Mouse (Mus musculus): ENCODE results near the gene Nek7. TPM values are rescaled to one million over a fixed set of nuclear protein-coding genes. Genes with fewer than 3 reads are reported as not detected.

Nek7 gene
- polyA plus RNA-seq, 1 experiment from 2014 or later, result 21.8 TPM

- Histone ChIP-seq H3K27ac (no peak overlapping the region), H3K27me3 (no peaks in the 10 kb centered on the region), H3K4me2 (replicated peaks) (no peak overlapping the region), H3K9ac (replicated peaks) (no peak overlapping the region), H3K4me1 (replicated peaks) (0 out of 2 replicates have a peak, but pooled peaks cover 7% of the 10 kb centered on the region), H3K9me3 (no peaks in the 10 kb centered on the region), H3K4me3 (replicated peaks) (no peak overlapping the region), H3K36me3 (no peaks in the 10 kb centered on the region)
- ATAC-seq, result no peak
- WGBS, result 83% methylated on average over 2 of the region's 2 CpGs
These were observed 15.2 kb downstream of the Nek7 start for GRCm38 (mm10) chr1:138604736-138605135.

- H3K27me3 ChIP-seq, result no peaks in the 10 kb centered on the region
These were observed 16.0 kb downstream of the Nek7 start for GRCm38 (mm10) chr1:138603974-138604373.

GRCm38 (mm10) chr1:138598087-138598486 lies 21.9 kb downstream of the Nek7 start:
- H3K27ac ChIP-seq, result no peak overlapping the region
- H3K9ac ChIP-seq (replicated peaks), result no peak overlapping the region
- H3K4me3 ChIP-seq (replicated peaks), result no peak overlapping the region
- H3K36me3 ChIP-seq, result no peaks in the 10 kb centered on the region
- no peak overlapping the region for H3K4me2 ChIP-seq (replicated peaks)
- no peaks in the 10 kb centered on the region for H3K27me3 ChIP-seq
- ATAC-seq, result no peak
- H3K9me3 ChIP-seq, result no peaks in the 10 kb centered on the region
- WGBS, result 97% methylated on average over 11 of the region's 11 CpGs
- H3K4me1 ChIP-seq (replicated peaks), result peaks cover 19% of the 10 kb centered on the region

More at GRCm38 (mm10) chr1:138603974-138604373, 16.0 kb downstream of the Nek7 start:
- no peak overlapping the region for H3K9ac ChIP-seq (replicated peaks)
- H3K4me3 ChIP-seq (replicated peaks), result no peak overlapping the region
- H3K4me1 ChIP-seq (replicated peaks), result 0 out of 2 replicates have a peak, but pooled peaks cover 7% of the 10 kb centered on the region
- no peaks in the 10 kb centered on the region for H3K9me3 ChIP-seq
- no peak overlapping the region for H3K27ac ChIP-seq
- H3K36me3 ChIP-seq, result no peaks in the 10 kb centered on the region
- no peak for ATAC-seq
- no peak overlapping the region for H3K4me2 ChIP-seq (replicated peaks)
- 91% methylated on average over 4 of the region's 4 CpGs for WGBS

- H3K27ac ChIP-seq, result no peak overlapping the region
- no peak for ATAC-seq
- H3K4me3 ChIP-seq (replicated peaks), result no peak overlapping the region
- no peaks in the 10 kb centered on the region for H3K36me3 ChIP-seq
- 72% methylated on average over 4 of the region's 4 CpGs for WGBS
- no peaks in the 10 kb centered on the region for H3K27me3 ChIP-seq
- no peak overlapping the region for H3K9ac ChIP-seq (replicated peaks)
- no peaks in the 10 kb centered on the region for H3K9me3 ChIP-seq
- H3K4me2 ChIP-seq (replicated peaks), result no peak overlapping the region
- H3K4me1 ChIP-seq (replicated peaks), result peaks cover 19% of the 10 kb centered on the region
These were observed 23.7 kb downstream of the Nek7 start for GRCm38 (mm10) chr1:138596127-138596706.

GRCm38 (mm10) chr1:138594910-138595309 lies 25.0 kb downstream of the Nek7 start:
- peak; percentile 55; the same call in 1 of the 2 replicates for ATAC-seq
- H3K27ac ChIP-seq, result no peak overlapping the region
- H3K4me2 ChIP-seq (replicated peaks), result no peak overlapping the region
- no peaks in the 10 kb centered on the region for H3K36me3 ChIP-seq
- H3K9me3 ChIP-seq, result no peaks in the 10 kb centered on the region
- H3K27me3 ChIP-seq, result no peaks in the 10 kb centered on the region
- H3K4me1 ChIP-seq (replicated peaks), result peaks cover 12% of the 10 kb centered on the region
- no peak overlapping the region for H3K4me3 ChIP-seq (replicated peaks)
- WGBS, result 62% methylated on average over 5 of the region's 5 CpGs
- no peak overlapping the region for H3K9ac ChIP-seq (replicated peaks)

- Histone ChIP-seq H3K9ac (replicated peaks) (no peak overlapping the region), H3K4me3 (replicated peaks) (no peak overlapping the region), H3K27ac (no peak overlapping the region), H3K36me3 (no peaks in the 10 kb centered on the region), H3K9me3 (no peaks in the 10 kb centered on the region), H3K27me3 (no peaks in the 10 kb centered on the region), H3K4me2 (replicated peaks) (no peak overlapping the region), H3K4me1 (replicated peaks) (peaks cover 12% of the 10 kb centered on the region)
- 94% methylated on average over 5 of the region's 5 CpGs for WGBS
- ATAC-seq, result no peak
These were observed 26.0 kb downstream of the Nek7 start for GRCm38 (mm10) chr1:138593922-138594321.

GRCm38 (mm10) chr1:138592466-138592865 lies 27.5 kb downstream of the Nek7 start:
- Histone ChIP-seq H3K9me3 (no peaks in the 10 kb centered on the region), H3K4me3 (replicated peaks) (no peak overlapping the region), H3K27me3 (no peaks in the 10 kb centered on the region), H3K27ac (no peak overlapping the region), H3K4me2 (replicated peaks) (no peak overlapping the region), H3K36me3 (no peaks in the 10 kb centered on the region), H3K4me1 (replicated peaks) (peaks cover 12% of the 10 kb centered on the region), H3K9ac (replicated peaks) (no peak overlapping the region)
- 90% methylated on average over 4 of the region's 4 CpGs for whole genome bisulfite sequencing
- ATAC-seq, result no peak

GRCm38 (mm10) chr1:138590451-138591022 lies 29.4 kb downstream of the Nek7 start:
- no peak overlapping the region for H3K4me3 ChIP-seq (replicated peaks)
- no peaks in the 10 kb centered on the region for H3K27me3 ChIP-seq
- 89% methylated on average over 8 of the region's 8 CpGs for WGBS
- H3K27ac ChIP-seq, result no peak overlapping the region
- no peak overlapping the region for H3K9ac ChIP-seq (replicated peaks)
- H3K4me2 ChIP-seq (replicated peaks), result no peak overlapping the region
- ATAC-seq, result no peak
- peaks cover 4% of the 10 kb centered on the region; the same call in 1 of the 2 replicates for H3K4me1 ChIP-seq (replicated peaks)
- H3K36me3 ChIP-seq, result no peaks in the 10 kb centered on the region
- no peaks in the 10 kb centered on the region for H3K9me3 ChIP-seq

GRCm38 (mm10) chr1:138589126-138589525 lies 30.8 kb downstream of the Nek7 start:
- Histone ChIP-seq H3K4me1 (replicated peaks) (no peaks in the 10 kb centered on the region), H3K4me3 (replicated peaks) (no peak overlapping the region), H3K9me3 (no peaks in the 10 kb centered on the region), H3K36me3 (no peaks in the 10 kb centered on the region), H3K4me2 (replicated peaks) (no peak overlapping the region), H3K9ac (replicated peaks) (no peak overlapping the region), H3K27ac (no peak overlapping the region), H3K27me3 (no peaks in the 10 kb centered on the region)
- no peak for ATAC-seq
- WGBS, result 90% methylated on average over 3 of the region's 3 CpGs

GRCm38 (mm10) chr1:138587812-138588211 lies 32.1 kb downstream of the Nek7 start:
- H3K36me3 ChIP-seq, result no peaks in the 10 kb centered on the region
- H3K9ac ChIP-seq (replicated peaks), result no peak overlapping the region
- ATAC-seq, result no peak
- H3K27me3 ChIP-seq, result no peaks in the 10 kb centered on the region
- no peak overlapping the region for H3K4me3 ChIP-seq (replicated peaks)
- no peaks in the 10 kb centered on the region for H3K9me3 ChIP-seq
- no peaks in the 10 kb centered on the region for H3K4me1 ChIP-seq (replicated peaks)
- no peak overlapping the region for H3K27ac ChIP-seq
- H3K4me2 ChIP-seq (replicated peaks), result no peak overlapping the region
- WGBS, result 73% methylated on average over 3 of the region's 3 CpGs

GRCm38 (mm10) chr1:138586891-138587290 lies 33.0 kb downstream of the Nek7 start:
- no peak for ATAC-seq
- Histone ChIP-seq H3K4me3 (replicated peaks) (no peak overlapping the region), H3K4me1 (replicated peaks) (no peaks in the 10 kb centered on the region), H3K9ac (replicated peaks) (no peak overlapping the region), H3K27me3 (no peaks in the 10 kb centered on the region), H3K36me3 (no peaks in the 10 kb centered on the region), H3K9me3 (no peaks in the 10 kb centered on the region), H3K4me2 (replicated peaks) (no peak overlapping the region), H3K27ac (no peak overlapping the region)
- WGBS, result 92% methylated on average over 2 of the region's 2 CpGs

- Histone ChIP-seq H3K36me3 (no peaks in the 10 kb centered on the region), H3K4me3 (replicated peaks) (no peak overlapping the region), H3K9me3 (no peaks in the 10 kb centered on the region), H3K27me3 (no peaks in the 10 kb centered on the region), H3K27ac (no peak overlapping the region), H3K4me1 (replicated peaks) (peaks cover 4% of the 10 kb centered on the region; the same call in 1 of the 2 replicates), H3K4me2 (replicated peaks) (no peak overlapping the region), H3K9ac (replicated peaks) (no peak overlapping the region)
- no peak for ATAC-seq
- 99% methylated on average over 2 of the region's 2 CpGs for WGBS
These were observed 35.4 kb downstream of the Nek7 start for GRCm38 (mm10) chr1:138584423-138585013.
